Mouse (Mus musculus) c-Kit-positive CD71-positive TER-119-negative erythroid progenitor cells, embryonic 14.5 days (primary cell): ENCODE data around the gene Tlr5.
A peak's percentile ranks its signal among the peaks of the same experiment; 100 is the strongest.

Experiments used
- DNase-seq: peaks from one replicate; pipeline ENCODE4 v3.0.0-alpha.2; 2013; ENCODE audit warnings: low read depth

Tlr5 gene

GRCm38 (mm10) chr1:182953667-182954066, 921 bp upstream of the Tlr5 start:
- DNase-seq, result no peak

GRCm38 (mm10) chr1:182955047-182955620, 546 bp downstream of the Tlr5 start:
- no peak for DNase-seq

GRCm38 (mm10) chr1:182956186-182956960, 1.8 kb downstream of the Tlr5 start:
- DNase-seq, result no peak

GRCm38 (mm10) chr1:182957001-182957757, 2.6 kb downstream of the Tlr5 start:
- no peak for DNase-seq

- DNase-seq, result no peak
Measured at GRCm38 (mm10) chr1:182957826-182958544, 3.4 kb downstream of the Tlr5 start.

GRCm38 (mm10) chr1:182958824-182959223, 4.2 kb downstream of the Tlr5 start:
- DNase-seq, result no peak

- no peak for DNase-seq
Measured at GRCm38 (mm10) chr1:182959251-182959691, 4.7 kb downstream of the Tlr5 start.

GRCm38 (mm10) chr1:182959811-182960455, 5.3 kb downstream of the Tlr5 start:
- peak; percentile 55 for DNase-seq

GRCm38 (mm10) chr1:182961076-182961475, 6.5 kb downstream of the Tlr5 start:
- no peak for DNase-seq

GRCm38 (mm10) chr1:182963329-182963728, 8.7 kb downstream of the Tlr5 start:
- no peak for DNase-seq

- DNase-seq, result no peak
Measured at GRCm38 (mm10) chr1:182964855-182965466, 10.4 kb downstream of the Tlr5 start.

GRCm38 (mm10) chr1:182968732-182969131, 14.1 kb downstream of the Tlr5 start:
- no peak for DNase-seq

GRCm38 (mm10) chr1:182972240-182972639, 17.7 kb downstream of the Tlr5 start:
- no peak for DNase-seq

GRCm38 (mm10) chr1:182974826-182975225, 20.2 kb downstream of the Tlr5 start:
- DNase-seq, result no peak

GRCm38 (mm10) chr1:182980702-182981101, 26.1 kb downstream of the Tlr5 start:
- no peak for DNase-seq

GRCm38 (mm10) chr1:182982995-182983394, 28.4 kb downstream of the Tlr5 start:
- peak; percentile 82 for DNase-seq

- DNase-seq, result no peak
Measured at GRCm38 (mm10) chr1:182983496-182984127, 29.0 kb downstream of the Tlr5 start.

- no peak for DNase-seq
Measured at GRCm38 (mm10) chr1:182986243-182986642, 31.7 kb downstream of the Tlr5 start.

- DNase-seq, result no peak
Measured at GRCm38 (mm10) chr1:182986750-182987149, 32.2 kb downstream of the Tlr5 start.

- no peak for DNase-seq
Measured at GRCm38 (mm10) chr1:182987801-182988200, 33.2 kb downstream of the Tlr5 start.

GRCm38 (mm10) chr1:182988646-182989045, 34.1 kb downstream of the Tlr5 start:
- DNase-seq, result no peak
